Mouse (Mus musculus) forebrain, embryonic 10.5 days (tissue): ENCODE results near the gene Vapa. TPM values are rescaled to one million over a fixed set of nuclear protein-coding genes. Genes with fewer than 3 reads are reported as not detected.
"Not testable (repeated sequence)": the region's sequence is repeated elsewhere in the genome, so short reads cannot be mapped to it uniquely, and the experiment has no call there.

ENCODE experiments used
- DNase-seq: peaks from one replicate; pipeline ENCODE4 v3.0.0-alpha.2; 2017; ENCODE audit warnings: low spot score; ENCODE audit errors: extremely low spot score
- H3K27ac ChIP-seq: fragments of 300-500 bp; sonication (generic); 2 replicates; pipeline ENCODE4 v1.5.1; 2016; ENCODE audit warnings: mild to moderate bottlenecking
- H3K27me3 ChIP-seq: fragments of 300-500 bp; sonication (generic); 2 replicates; pipeline ENCODE4 v1.6.1; 2016; ENCODE audit warnings: mild to moderate bottlenecking; ENCODE audit not compliant: poor library complexity, severe bottlenecking
- H3K36me3 ChIP-seq: fragments of 300-500 bp; sonication (generic); replicated peaks from 2 replicates; pipeline ENCODE4 v1.6.1; 2016; ENCODE audit warnings: mild to moderate bottlenecking, moderate library complexity
- H3K4me1 ChIP-seq: fragments of 300-500 bp; sonication (generic); 2 replicates; pipeline ENCODE4 v1.6.1; 2016
- H3K4me3 ChIP-seq: fragments of 300-500 bp; sonication (generic); 2 replicates; pipeline ENCODE4 v1.5.1; 2016; ENCODE audit warnings: mild to moderate bottlenecking, moderate library complexity
- H3K9me3 ChIP-seq: fragments of 300-500 bp; sonication (generic); 2 replicates; pipeline ENCODE4 v1.6.1; 2016; ENCODE audit warnings: mild to moderate bottlenecking, moderate library complexity
- WGBS: fragments of 180-500 bp; shearing (Covaris S2); methylation state at CpG from one replicate; pipeline ENCODE4 v1.1.7; 2016; 5-methylcytosine and 5-hydroxymethylcytosine counted together
- polyA plus RNA-seq: library from polyadenylated mRNA; unstranded; fragments of >200 nt; fragmentation: Nextera tagmentation; extraction: Ambion mirVana; gene quantifications from 2 replicates; pipeline ENCODE4 v1.2.1, GENCODE M21; 2016

Vapa gene
- polyA plus RNA-seq, 1 experiment from 2014 or later, result 159 TPM

DNA sequence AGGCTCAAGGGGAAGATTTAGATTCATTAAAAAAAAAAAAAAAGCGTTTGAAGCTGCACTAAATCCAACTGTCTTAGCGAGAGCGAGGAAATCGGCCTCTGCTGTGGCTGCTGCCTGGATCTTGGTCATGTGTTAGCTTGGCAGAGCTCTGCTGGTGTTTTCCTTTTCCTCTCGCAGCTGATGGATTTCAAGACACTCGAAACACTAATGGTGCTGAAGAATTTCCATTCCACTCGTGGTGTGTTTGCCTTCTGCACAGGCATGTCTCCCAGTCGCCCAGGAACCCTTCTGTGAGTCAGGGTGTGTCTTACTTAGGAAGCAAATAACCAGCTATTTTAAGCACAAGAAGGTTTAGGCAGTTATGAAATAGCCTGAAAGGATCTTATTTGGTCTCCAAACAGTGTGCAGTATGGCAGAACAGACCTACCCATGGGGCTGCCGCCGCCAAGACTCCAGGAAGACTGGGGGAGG is 29.7 kb upstream of the Vapa start:
- no peaks in the 10 kb centered on the region for H3K36me3 ChIP-seq
- peak overlapping the region; percentile 58; the same call in 1 of the 2 replicates for H3K27ac ChIP-seq
- DNase-seq, result no peak
- H3K27me3 ChIP-seq, result no peaks in the 10 kb centered on the region
- peaks cover 27% of the 10 kb centered on the region for H3K4me1 ChIP-seq
- 37% methylated on average over 10 of the region's 10 CpGs for WGBS
- H3K9me3 ChIP-seq, result no peaks in the 10 kb centered on the region
- no peak overlapping the region for H3K4me3 ChIP-seq

DNA sequence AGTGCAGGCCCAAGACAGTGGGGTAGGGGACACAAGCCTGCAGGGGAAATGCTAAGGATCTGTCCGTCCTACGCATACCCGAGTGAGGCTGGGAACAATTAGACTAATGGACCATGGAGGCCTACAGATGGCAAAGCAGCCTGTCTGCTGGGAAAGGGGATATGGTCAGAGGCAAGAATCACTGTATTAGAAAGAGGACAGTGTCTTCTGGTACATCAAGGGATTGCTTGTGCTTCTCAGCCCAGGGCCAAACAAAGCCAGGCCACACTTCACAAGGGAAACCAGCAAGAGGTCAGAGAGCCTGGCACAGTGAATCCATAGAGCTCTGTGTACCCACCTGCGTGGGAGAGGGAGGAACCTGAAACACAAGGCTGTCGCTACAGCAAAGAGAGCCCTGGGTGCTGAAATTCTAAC is 29.2 kb upstream of the Vapa start:
- H3K4me1 ChIP-seq, result peaks cover 22% of the 10 kb centered on the region
- no peaks in the 10 kb centered on the region for H3K9me3 ChIP-seq
- H3K4me3 ChIP-seq, result no peak overlapping the region
- H3K27ac ChIP-seq, result peak overlapping the region; percentile 58; the same call in 1 of the 2 replicates
- DNase-seq, result peak; percentile 18
- no peaks in the 10 kb centered on the region for H3K27me3 ChIP-seq
- H3K36me3 ChIP-seq, result no peaks in the 10 kb centered on the region
- WGBS, result 22% methylated on average over 5 of the region's 5 CpGs

GRCm38 (mm10) chr17:65641734-65642218 is 28.4 kb upstream of the Vapa start, which contains the start of gene Txndc2:
Gene Txndc2 (minus strand): TSS chr17:65642168.
- H3K27ac ChIP-seq, result peak within 1 kb of the TSS; percentile 58; the same call in 1 of the 2 replicates
- no peak for DNase-seq
- no peaks in the 10 kb centered on the region for H3K36me3 ChIP-seq
- no peaks in the 10 kb centered on the region for H3K27me3 ChIP-seq
- 88% methylated on average over 11 of the region's 11 CpGs for WGBS
- peaks cover 19% of the 10 kb centered on the region for H3K4me1 ChIP-seq
- H3K4me3 ChIP-seq, result no peak within 1 kb of the TSS
- H3K9me3 ChIP-seq, result no peaks in the 10 kb centered on the region

GRCm38 (mm10) chr17:65639144-65639543 is 25.8 kb upstream of the Vapa start:
- DNase-seq, result no peak
- no peaks in the 10 kb centered on the region for H3K36me3 ChIP-seq
- no peak overlapping the region for H3K4me3 ChIP-seq
- H3K4me1 ChIP-seq, result peaks cover 19% of the 10 kb centered on the region
- no peaks in the 10 kb centered on the region for H3K9me3 ChIP-seq
- H3K27me3 ChIP-seq, result no peaks in the 10 kb centered on the region
- WGBS, result 83% methylated on average over 1 of the region's 1 CpGs
- H3K27ac ChIP-seq, result no peak overlapping the region

DNA sequence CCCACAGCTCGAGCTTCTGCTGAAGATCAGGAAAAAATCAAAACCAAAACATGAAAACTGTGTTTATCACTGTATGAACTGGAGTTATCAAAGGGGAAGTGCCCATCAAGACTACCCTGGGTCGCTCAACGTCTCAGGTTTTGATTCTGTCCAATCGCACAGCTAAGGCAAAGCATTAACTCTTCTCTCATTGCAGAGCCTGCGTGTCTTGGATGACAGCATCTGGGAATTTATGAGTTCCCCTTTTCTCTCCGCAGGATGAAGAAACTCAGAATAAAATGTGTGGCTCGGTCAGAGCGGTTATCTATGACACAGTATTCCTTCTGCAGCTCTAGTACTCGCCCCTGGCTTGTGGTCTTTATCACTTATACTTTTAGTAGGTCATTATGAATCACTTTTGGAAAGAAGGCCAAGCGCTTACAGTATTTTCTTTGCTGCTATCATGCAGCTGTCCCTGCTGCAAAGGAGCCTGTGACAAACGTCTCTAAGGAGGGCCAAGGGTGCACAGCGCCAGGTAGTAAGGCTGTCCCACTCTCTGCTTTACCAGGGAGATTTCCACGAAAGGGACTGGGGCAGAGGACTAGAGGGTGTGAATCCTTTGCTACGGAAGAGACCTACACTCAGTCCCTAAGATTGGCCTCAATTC is 22.5 kb upstream of the Vapa start:
- no peak overlapping the region for H3K4me3 ChIP-seq
- no peaks in the 10 kb centered on the region for H3K36me3 ChIP-seq
- no peaks in the 10 kb centered on the region for H3K4me1 ChIP-seq
- H3K27me3 ChIP-seq, result no peaks in the 10 kb centered on the region
- 88% methylated on average over 14 of the region's 14 CpGs for WGBS
- no peak overlapping the region for H3K27ac ChIP-seq
- no peak for DNase-seq
- H3K9me3 ChIP-seq, result no peaks in the 10 kb centered on the region

DNA sequence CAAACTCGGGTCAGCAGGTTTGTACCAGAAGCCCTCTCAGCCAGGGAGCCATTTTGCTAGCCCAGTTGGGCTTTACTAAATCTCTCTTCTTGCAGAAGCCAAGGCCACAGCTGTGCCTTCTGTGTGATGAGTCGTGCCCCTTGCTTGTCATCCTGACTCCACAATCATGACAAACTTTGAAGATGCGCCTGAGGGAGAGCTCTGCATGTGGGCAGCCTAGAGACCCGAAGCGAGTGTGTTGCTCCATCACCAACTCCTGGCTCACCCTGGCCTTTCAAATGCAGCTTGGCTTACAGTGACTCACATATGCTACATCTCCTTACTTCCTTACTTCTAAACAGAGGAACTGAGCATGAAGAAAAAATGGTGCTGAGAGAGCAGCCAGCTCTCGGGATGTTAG is 16.6 kb upstream of the Vapa start:
- Histone ChIP-seq H3K9me3 (no peaks in the 10 kb centered on the region), H3K4me1 (no peaks in the 10 kb centered on the region), H3K27ac (no peak overlapping the region), H3K27me3 (no peaks in the 10 kb centered on the region), H3K36me3 (no peaks in the 10 kb centered on the region), H3K4me3 (no peak overlapping the region)
- DNase-seq, result no peak
- 84% methylated on average over 6 of the region's 6 CpGs for WGBS

- not testable (repeated sequence) for H3K36me3 ChIP-seq, H3K9me3 ChIP-seq, H3K4me3 ChIP-seq, H3K27ac ChIP-seq, H3K27me3 ChIP-seq, H3K4me1 ChIP-seq, DNase-seq
- 90% methylated on average over 13 of the region's 13 CpGs for WGBS
These were observed 15.6 kb upstream of the Vapa start for GRCm38 (mm10) chr17:65628823-65629532.

DNA sequence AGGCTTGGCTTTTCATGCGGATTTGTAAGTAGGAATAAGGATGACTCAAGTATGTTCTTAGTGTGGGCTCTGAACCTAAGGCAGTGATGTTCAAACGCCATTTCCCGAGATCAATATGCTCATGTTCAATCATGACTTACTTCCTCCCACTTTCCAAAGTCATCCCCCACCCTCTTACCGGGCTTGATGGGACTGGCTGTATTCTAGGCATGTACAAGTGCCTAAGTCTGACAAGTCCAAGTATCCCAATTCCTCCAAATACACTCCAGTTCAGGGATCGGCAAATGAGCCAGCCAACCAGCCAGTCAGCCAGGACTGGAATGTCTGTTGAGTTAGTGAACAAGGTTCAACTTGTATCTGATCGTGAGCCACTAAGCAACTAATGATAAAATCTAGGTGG is 12.9 kb upstream of the Vapa start:
- Histone ChIP-seq H3K4me3 (no peak overlapping the region), H3K27me3 (no peaks in the 10 kb centered on the region), H3K4me1 (no peaks in the 10 kb centered on the region), H3K36me3 (no peaks in the 10 kb centered on the region), H3K27ac (no peak overlapping the region), H3K9me3 (peaks cover 5% of the 10 kb centered on the region; the same call in 1 of the 2 replicates)
- WGBS, result 93% methylated on average over 6 of the region's 6 CpGs
- DNase-seq, result no peak

DNA sequence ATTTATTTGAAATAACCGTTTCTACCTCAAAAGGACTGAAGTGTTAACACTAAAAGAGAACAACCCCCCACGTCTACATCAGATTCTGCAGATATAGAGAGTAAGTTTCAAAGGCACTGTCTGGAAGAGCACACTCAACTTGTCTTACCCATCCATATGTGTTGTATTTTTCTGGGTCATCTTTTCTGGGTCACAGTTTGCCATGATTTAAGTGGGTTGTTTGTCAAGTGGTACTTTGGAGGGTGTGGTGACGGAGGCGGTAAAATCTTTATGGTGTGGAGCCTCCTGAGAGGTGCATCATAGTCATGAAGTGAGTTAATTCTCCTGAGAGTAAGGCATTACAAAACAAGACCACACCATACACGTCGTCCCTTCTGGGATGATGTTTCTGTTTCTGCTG is 12.2 kb upstream of the Vapa start:
- H3K4me1 ChIP-seq, result no peaks in the 10 kb centered on the region
- no peak overlapping the region for H3K4me3 ChIP-seq
- peaks cover 5% of the 10 kb centered on the region; the same call in 1 of the 2 replicates for H3K9me3 ChIP-seq
- no peak overlapping the region for H3K27ac ChIP-seq
- 89% methylated on average over 6 of the region's 6 CpGs for WGBS
- H3K27me3 ChIP-seq, result no peaks in the 10 kb centered on the region
- no peaks in the 10 kb centered on the region for H3K36me3 ChIP-seq
- no peak for DNase-seq

DNA sequence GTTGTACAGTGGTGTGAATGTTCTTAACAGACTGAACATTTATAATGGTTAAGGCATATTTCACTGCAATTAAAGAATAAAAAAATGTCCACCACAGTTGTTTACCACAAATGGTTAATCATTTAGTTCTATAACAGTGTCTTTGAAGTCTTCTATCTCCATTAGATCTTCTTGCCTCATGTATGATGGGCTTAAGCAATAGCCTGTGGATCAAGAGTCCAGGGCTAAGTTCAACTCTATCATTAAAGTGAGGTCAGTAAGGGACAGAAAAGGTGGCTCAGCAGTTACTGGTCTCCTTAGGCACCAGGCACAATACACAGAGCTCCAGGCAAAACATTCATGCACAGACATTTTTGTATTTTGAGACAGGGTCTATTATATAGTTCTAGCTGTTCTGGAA is 9.8 kb upstream of the Vapa start:
- Histone ChIP-seq H3K36me3 (no peaks in the 10 kb centered on the region), H3K27ac (no peak overlapping the region), H3K4me3 (no peak overlapping the region), H3K4me1 (no peaks in the 10 kb centered on the region), H3K27me3 (no peaks in the 10 kb centered on the region), H3K9me3 (peaks cover 5% of the 10 kb centered on the region; the same call in 1 of the 2 replicates)
- DNase-seq, result no peak

DNA sequence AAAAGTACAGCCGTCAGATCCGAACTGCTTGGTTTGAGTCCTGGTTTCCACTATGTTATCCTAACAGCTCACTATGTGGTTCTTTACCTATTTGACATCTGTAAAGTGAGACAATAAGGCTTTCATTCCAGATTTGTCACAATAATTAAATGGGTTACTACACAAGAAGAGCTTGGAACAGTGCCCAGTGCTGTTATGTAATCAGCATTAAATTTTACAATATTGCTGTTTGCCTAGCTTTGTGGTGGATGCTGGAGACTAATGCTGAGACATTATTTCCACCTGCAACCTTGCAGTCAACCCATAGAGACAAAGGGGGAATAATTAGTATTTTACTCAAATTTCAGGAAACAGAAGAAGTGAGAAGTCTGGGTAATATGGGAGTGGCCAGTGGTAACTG is 5.1 kb upstream of the Vapa start:
- H3K27ac ChIP-seq, result no peak overlapping the region
- no peaks in the 10 kb centered on the region for H3K9me3 ChIP-seq
- H3K4me3 ChIP-seq, result no peak overlapping the region
- 90% methylated on average over 2 of the region's 2 CpGs for WGBS
- DNase-seq, result no peak
- no peaks in the 10 kb centered on the region for H3K27me3 ChIP-seq
- H3K36me3 ChIP-seq, result no peaks in the 10 kb centered on the region
- H3K4me1 ChIP-seq, result peaks cover 13% of the 10 kb centered on the region; the same call in 1 of the 2 replicates

DNA sequence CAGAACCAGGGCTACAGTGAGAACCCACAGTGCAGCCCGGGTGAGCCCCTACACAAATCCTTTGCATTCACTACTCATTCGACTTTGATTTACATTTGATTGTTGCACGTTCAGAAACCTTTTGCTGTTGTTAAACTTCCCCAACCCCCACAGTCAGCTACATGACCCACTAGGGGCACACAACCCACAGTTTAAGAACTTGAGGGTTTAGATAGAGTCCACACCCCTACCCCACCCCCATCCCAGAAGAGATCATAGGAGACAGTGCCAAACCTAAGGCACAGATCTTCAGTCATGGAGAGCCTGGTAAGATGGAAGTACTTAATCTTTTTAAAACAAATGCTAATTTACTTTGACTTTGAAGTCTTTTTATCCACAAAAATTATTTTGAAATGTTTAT is 2.3 kb upstream of the Vapa start:
- DNase-seq, result no peak
- Histone ChIP-seq H3K36me3 (no peaks in the 10 kb centered on the region), H3K27me3 (no peaks in the 10 kb centered on the region), H3K9me3 (no peaks in the 10 kb centered on the region), H3K27ac (no peak overlapping the region), H3K4me1 (peaks cover 26% of the 10 kb centered on the region), H3K4me3 (no peak overlapping the region)
- 51% methylated on average over 3 of the region's 3 CpGs for WGBS

GRCm38 (mm10) chr17:65614431-65614830 is 1.1 kb upstream of the Vapa start:
- WGBS, result 2% methylated on average over 9 of the region's 9 CpGs
- Histone ChIP-seq H3K4me3 (peak overlapping the region; percentile 91), H3K4me1 (peaks cover 31% of the 10 kb centered on the region), H3K36me3 (peaks cover 5% of the 10 kb centered on the region), H3K27me3 (no peaks in the 10 kb centered on the region), H3K9me3 (no peaks in the 10 kb centered on the region), H3K27ac (peak overlapping the region; percentile 99)
- no peak for DNase-seq
